ENCODE assay signal across 28 mouse cellular contexts in genomic region chr9:114052866-114053265, GRCm38 (mm10). TPM values are rescaled to one million over a fixed set of nuclear protein-coding genes. Genes with fewer than 3 reads are reported as not detected.
DNase-seq lines count a peak whose midpoint lies in the region; ATAC-seq and TF ChIP-seq lines count a peak whose summit lies in the region.
"Had no signal": no experiment of that assay in that cellular context is flagged by ENCODE, and none has a peak within 500 bp of the region (broad histone marks: within the 10 kb centered on the region; RNA-seq: fewer than 3 reads in every experiment).

No protein-coding gene starts in this region.

- peaks cover 29% of the 10 kb centered on the region for H3K27me3 ChIP-seq in kidney, embryonic 16.5 days (ENCODE audit: insufficient read depth, low read length)
- no peaks in the 10 kb centered on the region for H3K27me3 ChIP-seq in testis, adult 2 months (ENCODE audit: control insufficient read depth, insufficient read depth, low read length)

- peak; percentile 3 for DNase-seq in adrenal gland, postnatal 25 days
- DNase-seq in adrenal gland, adult (ENCODE audit: inconsistent age in 2 of 2, low spot score in 1 of 2), result no peak
- no peak for DNase-seq in kidney, adult 9 months
- no peak for DNase-seq in testis, postnatal 14 days (ENCODE audit: low spot score)
- DNase-seq: adrenal gland, adult 2 months; cerebellum, adult 2 months; cerebellum, postnatal 25 days; gastrocnemius, postnatal 25 days; heart, adult 18-20 months; heart, postnatal 4 days; kidney, adult 8-10 months; kidney, postnatal 14 days; layer of hippocampus, adult 9-11 months; liver, embryonic 13.5 days; lung, adult 18-20 months; lung, postnatal 14 days; right cerebral cortex, adult 18-20 months; spleen, adult 18-20 months had no signal

- no peak for TF ChIP-seq POLR2A in testis, adult 2 months (IDR thresholded peaks at IDR 0.05; ENCODE audit: control insufficient read depth, low read depth, low read length)

- H3K27ac ChIP-seq in kidney, embryonic 16.5 days (ENCODE audit: low read length), result no peak overlapping the region
- no peak overlapping the region for H3K27ac ChIP-seq in testis, adult 2 months (ENCODE audit: control insufficient read depth, insufficient read depth, low read depth, low read length)
- H3K27ac ChIP-seq: embryonic facial prominence, embryonic 12.5 days; hindbrain, embryonic 13.5 days; limb, embryonic 13.5 days; liver, embryonic 13.5 days; neural tube, embryonic 12.5 days had no signal

- peaks cover 3% of the 10 kb centered on the region; the same call in 1 of the 2 replicates for H3K4me1 ChIP-seq in kidney, embryonic 16.5 days (ENCODE audit: insufficient read depth, low read length)
- peaks cover 14% of the 10 kb centered on the region for H3K4me1 ChIP-seq in testis, adult 2 months (ENCODE audit: control insufficient read depth, insufficient read depth, low read length)
- H3K4me1 ChIP-seq: embryonic facial prominence, embryonic 12.5 days; limb, embryonic 13.5 days; liver, embryonic 13.5 days had no signal

- H3K9me3 ChIP-seq in kidney, embryonic 16.5 days (ENCODE audit: low read length), result no peaks in the 10 kb centered on the region; the same call in 1 of the 2 replicates
- H3K9me3 ChIP-seq: embryonic facial prominence, embryonic 12.5 days; hindbrain, embryonic 13.5 days; limb, embryonic 13.5 days; liver, embryonic 13.5 days; neural tube, embryonic 12.5 days had no signal

- no peak overlapping the region for H3K9ac ChIP-seq in kidney, embryonic 16.5 days (replicated peaks; ENCODE audit: low read length)
- H3K9ac ChIP-seq: embryonic facial prominence, embryonic 12.5 days; hindbrain, embryonic 13.5 days; limb, embryonic 13.5 days; liver, embryonic 13.5 days; neural tube, embryonic 12.5 days had no signal

- ATAC-seq in kidney, embryonic 16.5 days (ENCODE audit: low FRiP score, low TSS enrichment), result no peak
- no peak for ATAC-seq in monocyte, adult 5-6 weeks (replicated peaks; ENCODE audit: insufficient number of reproducible peaks, low FRiP score, low TSS enrichment, poor library complexity, severe bottlenecking)
- ATAC-seq: forebrain, embryonic 14.5 days; midbrain, embryonic 16.5 days had no signal

- TF ChIP-seq CTCF in testis, adult 2 months (IDR thresholded peaks at IDR 0.05; ENCODE audit: control insufficient read depth, insufficient read depth, insufficient replicate concordance, low read depth, low read length), result no peak

- H3K36me3 ChIP-seq in kidney, embryonic 16.5 days (ENCODE audit: insufficient read depth, low read length), result no peaks in the 10 kb centered on the region
- no peaks in the 10 kb centered on the region for H3K36me3 ChIP-seq in testis, adult 2 months (ENCODE audit: control insufficient read depth, insufficient read depth, low read length)
- H3K36me3 ChIP-seq: embryonic facial prominence, embryonic 12.5 days; hindbrain, embryonic 13.5 days; limb, embryonic 13.5 days; liver, embryonic 13.5 days; neural tube, embryonic 12.5 days had no signal

- WGBS in kidney, embryonic 16.5 days, result 76% methylated on average over 6 of the region's 6 CpGs

- no peak overlapping the region for H3K4me3 ChIP-seq in kidney, embryonic 16.5 days (ENCODE audit: low read length)
- peak overlapping the region; percentile 53 for H3K4me3 ChIP-seq in testis, adult 2 months (ENCODE audit: control insufficient read depth, low read depth, low read length)
- H3K4me3 ChIP-seq: embryonic facial prominence, embryonic 12.5 days; hindbrain, embryonic 13.5 days; limb, embryonic 13.5 days; liver, embryonic 13.5 days; myocyte; neural tube, embryonic 12.5 days had no signal

- 0 out of 2 replicates have a peak overlapping the region, but pooled peaks have one; percentile 8 for H3K4me2 ChIP-seq in kidney, embryonic 16.5 days (replicated peaks; ENCODE audit: low read depth, low read length)
- H3K4me2 ChIP-seq: embryonic facial prominence, embryonic 12.5 days; hindbrain, embryonic 13.5 days; limb, embryonic 13.5 days; liver, embryonic 13.5 days; neural tube, embryonic 12.5 days had no signal

RNA-seq across cellular contexts. Expression of gene Susd5, which starts 4.1 kb away (rescaled TPM):
- 0.12 TPM in 1 of 2 replicates, not detected in the other for total RNA-seq in adrenal gland, postnatal 25 days (2021)
- 1.1 TPM in 2 replicates for polyA plus RNA-seq in kidney, embryonic 16.5 days (2015; fragmentation: Nextera tagmentation; extraction: Ambion mirVana)
- 2.1 and 2.3 TPM in 2 replicates for polyA plus RNA-seq in testis, adult 2 months (2012; rRNA removed)
- not detected in 3 replicates for total RNA-seq in monocyte, adult 5-6 weeks (2017)
- polyA plus RNA-seq: liver, embryonic 13.5 days had no signal

RNA-seq across cellular contexts. Expression of gene Fbxl2, which starts 6.9 kb away (rescaled TPM):
- 1.1 and 2.7 TPM in 2 replicates for total RNA-seq in adrenal gland, postnatal 25 days (2021)
- 4.1 and 4.2 TPM in 2 replicates for polyA plus RNA-seq in kidney, embryonic 16.5 days (2015; fragmentation: Nextera tagmentation; extraction: Ambion mirVana)
- 2.6 TPM in 2 replicates for polyA plus RNA-seq in testis, adult 2 months (2012; rRNA removed)
- 2.4 to 20.7 TPM (median 10.6 TPM) in 3 replicates for total RNA-seq in monocyte, adult 5-6 weeks (2017)
